Mouse (Mus musculus): Measurements from ENCODE around the gene Hras. TPM values are rescaled to one million over a fixed set of nuclear protein-coding genes. Genes with fewer than 3 reads are reported as not detected.
A peak's percentile ranks its signal among the peaks of the same experiment; 100 is the strongest.

The Hras gene
- polyA plus RNA-seq, 1 experiment = 77.9 TPM

DNA sequence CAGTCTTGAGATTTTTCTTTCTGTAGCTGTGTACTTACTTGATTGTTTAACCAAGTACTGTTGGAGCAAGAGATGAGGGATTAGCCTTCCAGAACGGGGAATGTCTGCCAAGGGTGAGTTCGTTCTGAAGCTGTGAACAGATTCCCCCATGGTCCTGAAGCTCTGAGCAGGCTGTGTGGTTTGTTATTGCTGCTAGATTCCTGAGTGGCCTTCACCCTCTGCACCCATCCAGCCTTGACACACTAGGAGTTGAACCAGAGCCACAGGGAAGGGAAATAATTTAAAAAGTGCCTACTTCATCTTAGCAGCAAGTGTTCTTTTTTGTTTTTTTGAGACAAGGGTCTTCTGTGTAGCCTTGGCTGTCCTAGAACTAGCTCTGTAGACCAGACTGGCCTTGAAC is 49.9 kb downstream of the Hras start:
- H3K4me3 ChIP-seq (ENCODE audit: control insufficient read depth, insufficient read depth, low read length) = no peak overlapping the region
- no peak for DNase-seq
- H3K27ac ChIP-seq (ENCODE audit: control insufficient read depth, insufficient read depth, low read length) = no peak overlapping the region
- TF ChIP-seq CTCF (IDR thresholded peaks at IDR 0.05; ENCODE audit: borderline replicate concordance, control insufficient read depth, extremely low read depth, insufficient read depth, low read length, poor library complexity) (no peak), POLR2A (IDR thresholded peaks at IDR 0.05; ENCODE audit: control insufficient read depth, extremely low read depth, insufficient read depth, low read length, poor library complexity) (no peak)
- H3K36me3 ChIP-seq (ENCODE audit: control insufficient read depth, insufficient read depth, low read length) = no peaks in the 10 kb centered on the region
- H3K27me3 ChIP-seq (ENCODE audit: control insufficient read depth, insufficient read depth, low read length) = no peaks in the 10 kb centered on the region
- WGBS = 80% methylated on average over 2 of the region's 2 CpGs
- H3K4me1 ChIP-seq (replicated peaks; ENCODE audit: control insufficient read depth, insufficient read depth, low read length) = no peaks in the 10 kb centered on the region

DNA sequence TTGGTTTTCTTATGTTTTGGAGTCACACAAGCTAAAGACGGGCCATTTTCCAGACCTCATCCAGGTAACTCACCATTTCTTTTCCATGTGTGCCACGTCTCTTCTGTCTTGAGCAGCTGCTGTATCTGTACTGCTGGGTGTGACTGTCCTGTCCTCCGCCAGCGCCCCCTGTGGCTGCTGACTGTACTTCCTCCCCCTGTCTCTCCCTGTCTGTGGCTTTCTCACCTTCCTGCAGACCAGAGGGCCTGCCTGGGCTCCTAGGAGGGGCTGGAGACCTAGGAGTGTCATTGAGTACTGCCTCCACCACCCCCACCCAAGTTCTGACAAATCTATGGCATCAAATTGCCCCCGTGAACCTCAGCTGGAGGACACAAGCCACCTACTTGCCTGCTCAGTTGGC is 50.7 kb downstream of the Hras start:
- H3K27me3 ChIP-seq (ENCODE audit: control insufficient read depth, insufficient read depth, low read length) = no peaks in the 10 kb centered on the region
- 47% methylated on average over 5 of the region's 5 CpGs for WGBS
- TF ChIP-seq CTCF (IDR thresholded peaks at IDR 0.05; ENCODE audit: borderline replicate concordance, control insufficient read depth, extremely low read depth, insufficient read depth, low read length, poor library complexity) (peak; percentile 72; the same call in 1 of the 2 replicates), POLR2A (IDR thresholded peaks at IDR 0.05; ENCODE audit: control insufficient read depth, extremely low read depth, insufficient read depth, low read length, poor library complexity) (no peak)
- no peaks in the 10 kb centered on the region for H3K36me3 ChIP-seq (ENCODE audit: control insufficient read depth, insufficient read depth, low read length)
- no peak overlapping the region for H3K27ac ChIP-seq (ENCODE audit: control insufficient read depth, insufficient read depth, low read length)
- peak; percentile 67 for DNase-seq
- no peak overlapping the region for H3K4me3 ChIP-seq (ENCODE audit: control insufficient read depth, insufficient read depth, low read length)
- H3K4me1 ChIP-seq (replicated peaks; ENCODE audit: control insufficient read depth, insufficient read depth, low read length) = no peaks in the 10 kb centered on the region

DNA sequence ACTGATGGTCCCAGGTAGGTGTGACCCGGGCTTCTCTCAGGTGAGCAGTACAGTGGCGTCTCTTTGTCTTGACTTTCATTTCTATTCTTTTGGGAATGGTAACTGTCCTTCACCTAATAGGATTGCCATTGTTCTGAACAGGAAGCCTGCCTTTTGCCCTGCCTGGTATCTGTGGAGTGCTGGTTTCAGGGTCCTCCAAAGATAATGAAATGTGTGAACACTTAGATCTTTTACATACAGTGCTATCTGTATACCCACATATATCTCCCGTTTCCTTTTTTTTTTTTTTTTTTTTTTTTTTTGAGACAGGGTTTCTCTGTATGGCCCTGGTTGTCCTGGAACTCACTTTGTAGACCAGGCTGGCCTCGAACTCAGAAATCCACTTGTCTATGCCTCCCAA is 52.5 kb downstream of the Hras start:
- H3K4me1 ChIP-seq (replicated peaks; ENCODE audit: control insufficient read depth, insufficient read depth, low read length) = no peaks in the 10 kb centered on the region
- no peak for TF ChIP-seq POLR2A (IDR thresholded peaks at IDR 0.05; ENCODE audit: control insufficient read depth, extremely low read depth, insufficient read depth, low read length, poor library complexity)
- no peak for TF ChIP-seq CTCF (IDR thresholded peaks at IDR 0.05; ENCODE audit: borderline replicate concordance, control insufficient read depth, extremely low read depth, insufficient read depth, low read length, poor library complexity)
- H3K4me3 ChIP-seq (ENCODE audit: control insufficient read depth, insufficient read depth, low read length) = no peak overlapping the region
- DNase-seq = no peak
- no peaks in the 10 kb centered on the region for H3K36me3 ChIP-seq (ENCODE audit: control insufficient read depth, insufficient read depth, low read length)
- no peak overlapping the region for H3K27ac ChIP-seq (ENCODE audit: control insufficient read depth, insufficient read depth, low read length)
- no peaks in the 10 kb centered on the region for H3K27me3 ChIP-seq (ENCODE audit: control insufficient read depth, insufficient read depth, low read length)
- WGBS = 91% methylated on average over 4 of the region's 4 CpGs

Other genes starting within 250 kb of the Hras start
- gene Ifitm5, start 243.7 kb downstream of the Hras start, polyA plus RNA-seq (2012; rRNA removed) = 0.43 and 0.81 TPM in 2 replicates
- not detected in 2 replicates for gene Gm45717, start 238.1 kb downstream of the Hras start, polyA plus RNA-seq (2012; rRNA removed)
- 207 and 296 TPM in 2 replicates for gene Ifitm2, start 238.0 kb downstream of the Hras start, polyA plus RNA-seq (2012; rRNA removed)
- gene Ifitm1, start 226.8 kb downstream of the Hras start, polyA plus RNA-seq (2012; rRNA removed) = 39.0 and 60.9 TPM in 2 replicates
- 309 and 397 TPM in 2 replicates for gene Ifitm3, start 183.2 kb downstream of the Hras start, polyA plus RNA-seq (2012; rRNA removed)
- gene Ifitm6, start 176.1 kb downstream of the Hras start, polyA plus RNA-seq (2012; rRNA removed) = 4.7 and 5.9 TPM in 2 replicates
- not detected in 2 replicates for gene Gm17387, start 164.9 kb downstream of the Hras start, polyA plus RNA-seq (2012; rRNA removed)
- gene B4galnt4, start 132.9 kb downstream of the Hras start, polyA plus RNA-seq (2012; rRNA removed) = 1.4 and 1.6 TPM in 2 replicates
- 46.8 and 49.9 TPM in 2 replicates for gene Pkp3, start 115.8 kb downstream of the Hras start, polyA plus RNA-seq (2012; rRNA removed)
- 62.4 and 67.3 TPM in 2 replicates for gene Sigirr, start 93.4 kb downstream of the Hras start, polyA plus RNA-seq (2012; rRNA removed)
- gene Ano9, start 76.2 kb downstream of the Hras start, polyA plus RNA-seq (2012; rRNA removed) = 1.5 and 2.9 TPM in 2 replicates
- 29.9 and 33.8 TPM in 2 replicates for gene Ptdss2, start 71.6 kb downstream of the Hras start, polyA plus RNA-seq (2012; rRNA removed)
- 59.0 and 75.9 TPM in 2 replicates for gene Rnh1, start 21.1 kb downstream of the Hras start, polyA plus RNA-seq (2012; rRNA removed)
- 7.1 and 7.4 TPM in 2 replicates for gene Lrrc56, start 152 bp upstream of the Hras start, polyA plus RNA-seq (2012; rRNA removed)
- 4.6 and 5.5 TPM in 2 replicates for gene Lmntd2, start 20.1 kb upstream of the Hras start, polyA plus RNA-seq (2012; rRNA removed)
- 29.8 TPM in 2 replicates for gene Rassf7, start 21.9 kb upstream of the Hras start, polyA plus RNA-seq (2012; rRNA removed)
- 64.1 and 80.2 TPM in 2 replicates for gene Phrf1, start 34.8 kb upstream of the Hras start, polyA plus RNA-seq (2012; rRNA removed)
- 219 and 278 TPM in 2 replicates for gene Irf7, start 72.5 kb upstream of the Hras start, polyA plus RNA-seq (2012; rRNA removed)
- 2.2 and 2.7 TPM in 2 replicates for gene Cdhr5, start 82.8 kb upstream of the Hras start, polyA plus RNA-seq (2012; rRNA removed)
- gene Sct, start 85.1 kb upstream of the Hras start, polyA plus RNA-seq (2012; rRNA removed) = 10.3 and 10.6 TPM in 2 replicates
- 0.18 and 0.47 TPM in 2 replicates for gene Drd4, start 98.0 kb upstream of the Hras start, polyA plus RNA-seq (2012; rRNA removed)
- gene Deaf1, start 133.7 kb upstream of the Hras start, polyA plus RNA-seq (2012; rRNA removed) = 34.9 and 40.2 TPM in 2 replicates
- gene Tmem80, start 133.7 kb upstream of the Hras start, polyA plus RNA-seq (2012; rRNA removed) = 78.1 and 81.8 TPM in 2 replicates
- 20.2 and 25.4 TPM in 2 replicates for gene Eps8l2, start 144.9 kb upstream of the Hras start, polyA plus RNA-seq (2012; rRNA removed)
- gene Taldo1, start 198.2 kb upstream of the Hras start, polyA plus RNA-seq (2012; rRNA removed) = 216 and 235 TPM in 2 replicates
- gene Gatd1, start 220.1 kb upstream of the Hras start, polyA plus RNA-seq (2012; rRNA removed) = 98.1 and 104 TPM in 2 replicates
- 0.43 and 0.63 TPM in 2 replicates for gene Cend1, start 235.5 kb upstream of the Hras start, polyA plus RNA-seq (2012; rRNA removed)
- 114 and 128 TPM in 2 replicates for gene Slc25a22, start 243.9 kb upstream of the Hras start, polyA plus RNA-seq (2012; rRNA removed)